Mouse (Mus musculus) megakaryocyte, embryonic 14.5 days (primary cell): ENCODE results near the gene Cfap20. TPM values are rescaled to one million over a fixed set of nuclear protein-coding genes. Genes with fewer than 3 reads are reported as not detected.

Experiments
- H3K27me3 ChIP-seq: replicated peaks from 2 replicates; pipeline ENCODE3; 2012; ENCODE audit warnings: inconsistent platforms
- H3K36me3 ChIP-seq: replicated peaks from 2 replicates; pipeline ENCODE3; 2012; ENCODE audit warnings: low read length, inconsistent platforms, mixed read lengths
- H3K4me1 ChIP-seq: 2 replicates; pipeline ENCODE4 v1.6.1; 2012; ENCODE audit warnings: inconsistent platforms
- H3K4me3 ChIP-seq: replicated peaks from 2 replicates; pipeline ENCODE3; 2012; ENCODE audit warnings: moderate library complexity, mild to moderate bottlenecking, inconsistent platforms
- H3K9me3 ChIP-seq: 2 replicates; pipeline ENCODE4 v1.6.1; 2012; ENCODE audit warnings: inconsistent platforms
- FLI1 ChIP-seq: IDR thresholded peaks from 2 replicates; pipeline ENCODE4 v1.6.1; 2012; ENCODE audit warnings: low read length, inconsistent platforms, mixed read lengths
- GATA1 ChIP-seq: IDR thresholded peaks from 3 replicates; pipeline ENCODE4 v1.6.1; 2012; ENCODE audit warnings: mixed read lengths, low read length, inconsistent platforms, borderline replicate concordance
- polyA plus RNA-seq: library from polyadenylated mRNA; stranded (reverse); fragments of >175 nt; gene quantifications from 2 replicates; pipeline ENCODE4 v1.2.3, GENCODE M21; 2012; ENCODE audit warnings: low replicate concordance; ENCODE audit not compliant: insufficient read depth

Cfap20 gene
- polyA plus RNA-seq, 1 experiment, result 12.7 TPM

- Histone ChIP-seq H3K4me3 (no peak overlapping the region), H3K36me3 (no peaks in the 10 kb centered on the region), H3K9me3 (peaks cover 6% of the 10 kb centered on the region), H3K4me1 (peaks cover 12% of the 10 kb centered on the region; the same call in 1 of the 2 replicates), H3K27me3 (peaks cover 57% of the 10 kb centered on the region)
- no peak for TF ChIP-seq GATA1
- TF ChIP-seq FLI1, result no peak
These were observed 57.6 kb downstream of the Cfap20 start for GRCm38 (mm10) chr8:95377101-95377500.

DNA sequence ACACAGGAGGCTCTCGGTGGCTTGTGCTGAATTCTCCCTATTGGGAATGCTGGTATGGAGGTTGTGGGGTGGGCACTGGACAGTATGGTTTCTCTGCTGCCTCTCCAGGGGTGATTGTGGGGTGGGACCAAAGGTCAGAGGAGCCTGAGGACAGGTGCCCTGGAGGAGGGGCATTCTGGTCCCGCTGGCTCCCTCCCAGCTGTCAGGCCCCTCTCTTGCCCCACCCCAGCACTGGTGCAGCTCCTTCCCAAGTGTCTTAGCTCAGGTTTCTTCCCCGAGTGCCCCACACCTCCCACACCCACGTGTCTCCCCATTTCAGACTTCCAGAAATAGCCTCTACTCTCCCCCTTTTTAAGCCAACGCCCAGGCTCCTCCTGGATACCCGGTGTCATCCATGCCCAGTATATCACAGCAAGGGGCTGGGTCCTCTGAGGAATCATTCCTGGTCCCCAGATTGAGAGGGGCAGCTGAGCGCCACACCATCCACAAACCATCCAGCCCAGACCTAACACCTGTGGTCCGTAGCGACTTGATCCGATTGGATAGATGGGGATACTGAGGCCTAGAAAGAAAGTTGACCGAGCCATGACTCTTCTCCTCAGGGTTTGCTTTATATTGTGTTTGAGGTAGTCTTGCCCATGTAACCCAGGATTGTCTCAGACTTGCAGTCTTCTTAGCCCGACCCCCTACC is 58.2 kb downstream of the Cfap20 start:
- H3K27me3 ChIP-seq, result peaks cover 63% of the 10 kb centered on the region
- H3K9me3 ChIP-seq, result peaks cover 6% of the 10 kb centered on the region
- TF ChIP-seq FLI1 (no peak), GATA1 (no peak)
- H3K4me1 ChIP-seq, result peaks cover 12% of the 10 kb centered on the region; the same call in 1 of the 2 replicates
- no peaks in the 10 kb centered on the region for H3K36me3 ChIP-seq
- H3K4me3 ChIP-seq, result no peak overlapping the region

DNA sequence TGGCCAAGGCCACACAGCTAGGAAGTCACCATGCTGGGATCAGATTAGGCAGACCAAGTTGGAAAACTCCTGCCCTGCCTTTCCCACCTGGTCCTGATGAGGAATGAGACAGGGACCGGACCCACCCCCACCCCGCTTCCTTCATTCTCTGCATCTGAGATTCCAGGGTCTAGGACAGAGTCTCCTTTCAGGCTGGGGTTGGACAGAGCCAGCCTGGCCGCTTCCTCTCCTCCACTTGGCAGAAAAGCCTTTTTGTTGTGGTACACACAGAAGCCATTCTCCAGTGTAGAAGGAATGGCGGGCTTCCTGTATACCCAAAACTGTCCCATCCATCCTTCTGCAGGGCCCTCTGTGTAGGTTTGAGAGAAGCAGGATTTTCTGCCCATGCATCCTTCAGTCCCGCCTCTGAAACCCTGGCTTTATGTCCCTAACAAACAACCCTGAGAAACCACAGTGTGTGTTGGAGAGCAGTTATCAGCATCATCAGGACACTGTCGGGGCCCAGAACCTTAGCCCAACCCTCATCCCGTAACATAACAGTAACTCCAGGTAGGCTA is 59.2 kb downstream of the Cfap20 start:
- Histone ChIP-seq H3K4me3 (no peak overlapping the region), H3K4me1 (peaks cover 8% of the 10 kb centered on the region), H3K27me3 (peaks cover 71% of the 10 kb centered on the region), H3K36me3 (no peaks in the 10 kb centered on the region), H3K9me3 (peaks cover 6% of the 10 kb centered on the region)
- TF ChIP-seq GATA1 (no peak), FLI1 (no peak)

DNA sequence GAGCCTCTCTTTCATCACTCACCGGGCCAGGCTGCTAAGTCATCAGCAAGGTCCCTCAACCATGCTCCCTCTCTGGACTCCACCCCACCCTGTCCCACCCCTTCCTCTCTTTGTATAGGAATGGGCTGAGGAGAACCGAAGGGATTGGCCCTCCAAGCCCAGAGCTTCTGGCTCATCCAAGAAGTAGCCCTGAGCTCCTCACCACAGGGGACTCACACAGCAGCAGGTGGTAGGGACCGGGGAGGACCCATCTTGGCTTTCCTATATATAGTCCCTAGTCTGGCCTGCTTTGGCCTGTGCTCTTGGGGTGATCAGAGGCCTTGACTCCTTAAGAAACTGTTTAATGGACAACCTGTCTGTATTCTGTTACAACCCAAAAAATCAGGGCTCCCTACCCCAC is 60.2 kb downstream of the Cfap20 start:
- no peaks in the 10 kb centered on the region for H3K36me3 ChIP-seq
- no peak for TF ChIP-seq GATA1
- no peak for TF ChIP-seq FLI1
- peaks cover 6% of the 10 kb centered on the region for H3K9me3 ChIP-seq
- H3K4me3 ChIP-seq, result no peak overlapping the region
- H3K27me3 ChIP-seq, result peaks cover 81% of the 10 kb centered on the region
- H3K4me1 ChIP-seq, result peaks cover 8% of the 10 kb centered on the region

- Histone ChIP-seq H3K4me1 (peaks cover 8% of the 10 kb centered on the region), H3K36me3 (no peaks in the 10 kb centered on the region), H3K27me3 (peaks cover 91% of the 10 kb centered on the region), H3K9me3 (no peaks in the 10 kb centered on the region), H3K4me3 (no peak overlapping the region)
- TF ChIP-seq GATA1, result no peak
- TF ChIP-seq FLI1, result no peak
These were observed 61.2 kb downstream of the Cfap20 start for GRCm38 (mm10) chr8:95373389-95374002.

Other genes with a start within 250 kb of the Cfap20 start
- gene Kifc3, start 232.1 kb downstream of the Cfap20 start, polyA plus RNA-seq, result 53.9 and 60.5 TPM in 2 replicates
- gene Cngb1, start 128.3 kb downstream of the Cfap20 start, polyA plus RNA-seq, result 0.34 and 0.82 TPM in 2 replicates
- not detected in 2 replicates for gene Tepp, start 124.3 kb downstream of the Cfap20 start, polyA plus RNA-seq
- gene Zfp319, start 102.9 kb downstream of the Cfap20 start, polyA plus RNA-seq, result 4.3 and 8.2 TPM in 2 replicates
- gene Usb1, start 102.6 kb downstream of the Cfap20 start, polyA plus RNA-seq, result 14.1 and 29.0 TPM in 2 replicates
- gene Mmp15, start 82.6 kb downstream of the Cfap20 start, polyA plus RNA-seq, result 0.27 TPM in 1 of 2 replicates, not detected in the other
- 6.6 and 7.8 TPM in 2 replicates for gene Csnk2a2, start 55.2 kb upstream of the Cfap20 start, polyA plus RNA-seq
- not detected in 2 replicates for gene Ccdc113, start 99.2 kb upstream of the Cfap20 start, polyA plus RNA-seq
- gene Prss54, start 141.5 kb upstream of the Cfap20 start, polyA plus RNA-seq, result 0.79 TPM in 1 of 2 replicates, not detected in the other
- gene Gins3, start 198.6 kb upstream of the Cfap20 start, polyA plus RNA-seq, result 0.44 and 4.1 TPM in 2 replicates
- gene Ndrg4, start 242.1 kb upstream of the Cfap20 start, polyA plus RNA-seq, result 30.6 and 36.1 TPM in 2 replicates